Comparison of ENCODE assay signal across 10 mouse cellular contexts in the genomic region with DNA sequence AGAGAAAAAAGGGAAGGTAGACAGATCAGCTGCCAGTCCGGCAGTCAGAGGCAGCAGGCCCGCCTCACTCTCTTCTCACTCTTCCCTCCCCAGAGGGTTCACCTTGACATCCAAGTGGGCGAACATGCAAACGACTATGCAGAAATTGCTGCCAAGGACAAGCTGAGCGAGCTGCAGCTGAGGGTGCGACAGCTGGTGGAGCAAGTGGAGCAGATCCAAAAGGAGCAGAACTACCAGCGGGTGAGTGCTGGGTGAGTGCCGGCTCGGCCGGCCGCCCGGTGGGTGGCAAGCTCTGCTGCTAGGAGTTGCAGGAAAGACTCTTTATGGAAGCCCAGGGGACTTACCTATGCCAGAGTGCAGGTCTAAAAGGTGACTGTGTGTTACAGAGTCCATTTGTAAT. TPM values are rescaled to one million over a fixed set of nuclear protein-coding genes. Genes with fewer than 3 reads are reported as not detected.
DNase-seq lines count a peak whose midpoint lies in the region; ATAC-seq lines count a peak whose summit lies in the region.
"Had no signal": no experiment of that assay in that cellular context is flagged by ENCODE, and none has a peak within 500 bp of the region (broad histone marks: within the 10 kb centered on the region; RNA-seq: fewer than 3 reads in every experiment).

No protein-coding gene starts in this region.

- 83% methylated on average over 12 of the region's 12 CpGs for WGBS in intestine, embryonic 15.5 days

- intact Hi-C loops in heart, postnatal 25 days (cut with DNase I), result no loop called here

- H3K9ac ChIP-seq in intestine, embryonic 15.5 days, result no peak overlapping the region
- H3K9ac ChIP-seq: hindbrain, embryonic 15.5 days; liver, postnatal 0 days had no signal

- H3K4me3 ChIP-seq in intestine, embryonic 15.5 days (replicated peaks), result no peak overlapping the region
- H3K4me3 ChIP-seq: hindbrain, embryonic 15.5 days had no signal

- peaks cover 5% of the 10 kb centered on the region; the same call in 1 of the 2 replicates for H3K4me1 ChIP-seq in intestine, embryonic 15.5 days (replicated peaks)

- ATAC-seq in intestine, embryonic 15.5 days, result no peak
- ATAC-seq: liver, postnatal 0 days had no signal

- no peak overlapping the region for H3K4me2 ChIP-seq in intestine, embryonic 15.5 days (replicated peaks)

- peak; percentile 16 for DNase-seq in heart, adult 8-10 months (ENCODE audit: low spot score)
- DNase-seq in heart, postnatal 25 days (ENCODE audit: low spot score), result no peak
- DNase-seq in cerebellum, adult 8-10 months, result peak; percentile 48
- peak; percentile 54 to 73 for DNase-seq in layer of hippocampus, adult 18-20 months (ENCODE audit: low spot score in 2 of 2)
- peak; percentile 65 to 66 for DNase-seq in right cerebral cortex, adult 2 months (ENCODE audit: low spot score in 2 of 2)
- DNase-seq in urinary bladder, postnatal 10 days (ENCODE audit: low spot score), result no peak
- no peak for DNase-seq in urinary bladder, postnatal 25 days (ENCODE audit: low spot score)
- DNase-seq: liver, postnatal 0 days had no signal

- H3K36me3 ChIP-seq in intestine, embryonic 15.5 days, result peaks cover 30% of the 10 kb centered on the region

- H3K27me3 ChIP-seq in intestine, embryonic 15.5 days (replicated peaks), result no peaks in the 10 kb centered on the region
- H3K27me3 ChIP-seq: hindbrain, embryonic 15.5 days had no signal

- no peak overlapping the region for H3K27ac ChIP-seq in intestine, embryonic 15.5 days
- H3K27ac ChIP-seq: hindbrain, embryonic 15.5 days had no signal

- no peaks in the 10 kb centered on the region for H3K9me3 ChIP-seq in intestine, embryonic 15.5 days
- H3K9me3 ChIP-seq: hindbrain, embryonic 15.5 days had no signal

RNA-seq across cellular contexts. Expression of a gene that starts 4.3 kb away (rescaled TPM):
- total RNA-seq in heart, adult 8-10 months (2022), result 1 to 10 TPM; 8.0 to 9.1 (median 8.8) TPM
- 10 to 100 TPM in 1 of 2 experiments, 1 to 10 TPM in 1; 9.6 to 10.4 TPM for total RNA-seq in heart, postnatal 25 days (2021)
- 10 to 100 TPM; 25.9 to 26.7 TPM for total RNA-seq in layer of hippocampus, adult 18-20 months (2021)
- 21.7 and 23.2 TPM in 2 replicates for polyA plus RNA-seq in intestine, embryonic 15.5 days (2015; fragmentation: Nextera tagmentation; extraction: Ambion mirVana)

RNA-seq across cellular contexts. Expression of a gene that starts 21.8 kb away (rescaled TPM):
- total RNA-seq in heart, adult 8-10 months (2022), result 100 to 1,000 TPM in 1 of 4 experiments, 10 to 100 TPM in 3; 80.6 to 102 (median 90.0) TPM
- 10 to 100 TPM; 86.3 to 94.2 TPM for total RNA-seq in heart, postnatal 25 days (2021)
- 100 to 1,000 TPM; 134 to 146 TPM for total RNA-seq in layer of hippocampus, adult 18-20 months (2021)
- polyA plus RNA-seq in intestine, embryonic 15.5 days (2015; fragmentation: Nextera tagmentation; extraction: Ambion mirVana), result 110 and 122 TPM in 2 replicates

RNA-seq across cellular contexts. Expression of a gene that starts 24.5 kb away (rescaled TPM):
- 10 to 100 TPM; 11.5 to 18.3 (median 13.6) TPM for total RNA-seq in heart, adult 8-10 months (2022)
- 10 to 100 TPM; 18.3 to 19.0 TPM for total RNA-seq in heart, postnatal 25 days (2021)
- 10 to 100 TPM; 77.6 to 79.0 TPM for total RNA-seq in layer of hippocampus, adult 18-20 months (2021)
- polyA plus RNA-seq in intestine, embryonic 15.5 days (2015; fragmentation: Nextera tagmentation; extraction: Ambion mirVana), result 22.9 and 23.5 TPM in 2 replicates

RNA-seq across cellular contexts. Expression of a gene that starts 27.4 kb away (rescaled TPM):
- 10 to 100 TPM; 10.1 to 12.8 (median 11.7) TPM for total RNA-seq in heart, adult 8-10 months (2022)
- total RNA-seq in heart, postnatal 25 days (2021), result 10 to 100 TPM; 11.5 to 12.1 TPM
- total RNA-seq in layer of hippocampus, adult 18-20 months (2021), result 10 to 100 TPM; 43.3 to 47.6 TPM
- 41.6 and 46.9 TPM in 2 replicates for polyA plus RNA-seq in intestine, embryonic 15.5 days (2015; fragmentation: Nextera tagmentation; extraction: Ambion mirVana)

RNA-seq across cellular contexts. Expression of a gene that starts 39.5 kb away (rescaled TPM):
- 10 to 100 TPM; 17.7 to 24.8 (median 20.2) TPM for total RNA-seq in heart, adult 8-10 months (2022)
- total RNA-seq in heart, postnatal 25 days (2021), result 10 to 100 TPM; 18.9 to 23.5 TPM
- total RNA-seq in layer of hippocampus, adult 18-20 months (2021), result 10 to 100 TPM; 38.4 to 44.6 TPM
- polyA plus RNA-seq in intestine, embryonic 15.5 days (2015; fragmentation: Nextera tagmentation; extraction: Ambion mirVana), result 31.4 and 31.5 TPM in 2 replicates

Comparison
In these comparisons a context has a peak if more than half of its experiments do, and no peak if none do; other contexts are left out.
1. DNase-seq: peak in heart, adult 8-10 months (single experiment), cerebellum, adult 8-10 months (single experiment), layer of hippocampus, adult 18-20 months (2 of 2) and right cerebral cortex, adult 2 months (2 of 2); none in heart, postnatal 25 days (single experiment), urinary bladder, postnatal 10 days (single experiment) and urinary bladder, postnatal 25 days (single experiment).